Mouse (Mus musculus) liver, embryonic 14.5 days (tissue): ENCODE data around the gene Ttyh3. TPM values are rescaled to one million over a fixed set of nuclear protein-coding genes. Genes with fewer than 3 reads are reported as not detected.

Experiments used
- ATAC-seq: fragments of 200-750 bp; cut with Nextera tagmentation; 2 replicates; pipeline ENCODE4 v1.8.0; 2017; ENCODE audit warnings: moderate number of reproducible peaks, mild to moderate bottlenecking, moderate library complexity; ENCODE audit not compliant: insufficient read depth
- DNase-seq, 3 experiments: peaks; one replicate each; pipeline ENCODE4 v3.0.0-alpha.2; 2012 to 2013; ENCODE audit warnings: low read depth in 3 of 3, low spot score in 3 of 3
- H3K27ac ChIP-seq: fragments of 300-500 bp; sonication (generic); 2 replicates; pipeline ENCODE4 v1.5.1; 2014; ENCODE audit warnings: moderate library complexity, mild to moderate bottlenecking, control low read depth, inconsistent platforms
- H3K27me3 ChIP-seq: fragments of 300-500 bp; sonication (generic); 2 replicates; pipeline ENCODE4 v1.6.1; 2014; ENCODE audit warnings: mild to moderate bottlenecking, low read length, moderate library complexity; ENCODE audit not compliant: control insufficient read depth, insufficient read depth
- H3K36me3 ChIP-seq: fragments of 300-500 bp; sonication (generic); replicated peaks from 2 replicates; pipeline ENCODE4 v1.6.1; 2014; ENCODE audit warnings: low read depth; ENCODE audit not compliant: control insufficient read depth, insufficient read depth
- H3K4me1 ChIP-seq, 2 experiments: fragments of 200-500 bp in 1 of 2; fragments of 300-500 bp in 1 of 2; sonication (generic) in 1 of 2; replicated peaks; 2 replicates each; pipeline ENCODE4 v1.6.1; 2012 to 2014; ENCODE audit warnings: antibody characterized with exemption in 1 of 2, inconsistent platforms in 1 of 2, low read length in 1 of 2; ENCODE audit not compliant: control insufficient read depth in 2 of 2, insufficient read depth in 2 of 2
- H3K4me2 ChIP-seq: fragments of 300-500 bp; sonication (generic); 2 replicates; pipeline ENCODE4 v1.6.1; 2014; ENCODE audit warnings: low read depth, mild to moderate bottlenecking, control low read depth, moderate library complexity
- H3K4me3 ChIP-seq, 2 experiments: fragments of 200-500 bp in 1 of 2; fragments of 300-500 bp in 1 of 2; sonication (generic) in 1 of 2; 2 replicates each; pipeline ENCODE4 v1.5.1; 2012 to 2014; ENCODE audit warnings: low read depth in 2 of 2, low read length in 2 of 2, mild to moderate bottlenecking in 2 of 2, control low read depth in 1 of 2, inconsistent platforms in 1 of 2, moderate library complexity in 1 of 2; ENCODE audit not compliant: insufficient read depth in 1 of 2
- H3K9ac ChIP-seq: fragments of 300-500 bp; sonication (generic); replicated peaks from 2 replicates; pipeline ENCODE4 v1.6.1; 2014; ENCODE audit warnings: mild to moderate bottlenecking, control low read depth, moderate library complexity
- H3K9me3 ChIP-seq: fragments of 300-500 bp; sonication (generic); 2 replicates; pipeline ENCODE4 v1.6.1; 2016; ENCODE audit warnings: low read length, mixed read lengths; ENCODE audit not compliant: control insufficient read depth
- CTCF ChIP-seq: IDR thresholded peaks from 2 replicates; pipeline ENCODE4 v1.5.1; 2016; ENCODE audit warnings: antibody characterized with exemption, low read depth, control low read depth
- EP300 ChIP-seq: IDR thresholded peaks from 2 replicates; pipeline ENCODE4 v1.6.1; 2016; ENCODE audit warnings: antibody characterized with exemption, low read depth
- WGBS: fragments of 180-500 bp; shearing (Covaris S2); extraction: QIAGEN DNeasy Blood & Tissue Kit; methylation state at CpG from one replicate; pipeline ENCODE4 v1.1.7; 2014; ENCODE audit not compliant: insufficient replicate concordance; 5-methylcytosine and 5-hydroxymethylcytosine counted together
- polyA plus RNA-seq, 2 experiments: library from polyadenylated mRNA; depleted of rRNA in 1 of 2; stranded (reverse) in 1 of 2; unstranded in 1 of 2; fragments of >200 nt; fragmentation: Nextera tagmentation in 1 of 2; extraction: Ambion mirVana in 1 of 2; gene quantifications; 2 replicates each; pipeline versions ENCODE4 v1.2.1 to v1.2.3; 2012 to 2014

Ttyh3 gene
- polyA plus RNA-seq, 2 experiments, result 5.4 to 8.3 TPM

DNA sequence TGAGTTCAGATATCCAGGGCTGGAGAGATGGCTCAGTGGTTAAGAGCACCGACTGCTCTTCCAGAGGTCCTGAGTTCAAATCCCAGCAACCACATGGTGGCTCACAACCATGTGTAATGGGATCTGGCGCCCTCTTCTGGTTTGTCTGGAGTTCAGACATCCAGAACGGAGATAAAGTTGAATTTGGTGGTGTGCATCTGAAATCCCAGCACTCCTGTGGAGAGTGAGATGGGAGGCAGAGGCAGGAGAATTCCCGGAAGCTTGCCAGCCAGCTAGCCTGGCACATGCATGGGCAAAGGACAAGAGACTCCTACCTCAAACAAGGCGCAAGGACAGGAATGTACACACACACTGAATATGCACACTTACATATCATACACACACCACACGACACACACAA, 4.6 kb downstream of the Ttyh3 start:
- Histone ChIP-seq H3K4me1 (peaks cover 23 to 46% of the 10 kb centered on the region in 2 experiments), H3K9ac (peak overlapping the region; percentile 41), H3K9me3 (no peaks in the 10 kb centered on the region), H3K27me3 (no peaks in the 10 kb centered on the region), H3K4me3 (peak overlapping the region in 1 of 2 experiments; percentile 29; a peak in 1 of 4 replicates), H3K4me2 (peak overlapping the region; percentile 71), H3K27ac (peak overlapping the region; percentile 85), H3K36me3 (no peaks in the 10 kb centered on the region)
- ATAC-seq (no peak), DNase-seq (no peak)
- TF ChIP-seq EP300, result no peak
- TF ChIP-seq CTCF, result peak; percentile 65
- 56% methylated on average over 6 of the region's 6 CpGs for WGBS

DNA sequence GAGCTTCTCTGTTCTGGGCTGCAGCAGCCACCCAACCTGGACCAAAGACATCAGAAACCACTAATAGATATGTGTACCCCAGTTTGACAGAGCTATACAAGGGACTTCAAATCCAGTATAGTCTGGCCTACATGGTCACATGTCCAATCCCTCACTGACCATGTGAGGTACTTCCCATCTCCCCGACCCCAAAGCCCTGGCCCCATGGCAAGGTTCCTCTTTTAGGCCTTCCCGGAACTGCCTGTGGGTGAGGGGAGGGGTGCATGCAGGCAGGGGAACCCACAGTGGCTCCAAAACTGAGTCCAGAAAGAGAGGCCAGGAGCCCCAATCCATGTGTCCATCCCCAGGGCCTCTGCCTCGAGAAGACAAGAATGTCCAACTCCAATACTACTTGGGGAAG, 6.8 kb downstream of the Ttyh3 start:
- peaks cover 17 to 39% of the 10 kb centered on the region in 2 experiments for H3K4me1 ChIP-seq
- no peak for DNase-seq
- no peak for ATAC-seq
- H3K4me2 ChIP-seq, result no peak overlapping the region
- no peaks in the 10 kb centered on the region for H3K27me3 ChIP-seq
- no peaks in the 10 kb centered on the region for H3K9me3 ChIP-seq
- TF ChIP-seq EP300 (no peak), CTCF (no peak)
- no peak overlapping the region for H3K27ac ChIP-seq
- no peak overlapping the region for H3K9ac ChIP-seq
- H3K36me3 ChIP-seq, result no peaks in the 10 kb centered on the region
- no peak overlapping the region for H3K4me3 ChIP-seq
- WGBS, result 29% methylated on average over 3 of the region's 3 CpGs

DNA sequence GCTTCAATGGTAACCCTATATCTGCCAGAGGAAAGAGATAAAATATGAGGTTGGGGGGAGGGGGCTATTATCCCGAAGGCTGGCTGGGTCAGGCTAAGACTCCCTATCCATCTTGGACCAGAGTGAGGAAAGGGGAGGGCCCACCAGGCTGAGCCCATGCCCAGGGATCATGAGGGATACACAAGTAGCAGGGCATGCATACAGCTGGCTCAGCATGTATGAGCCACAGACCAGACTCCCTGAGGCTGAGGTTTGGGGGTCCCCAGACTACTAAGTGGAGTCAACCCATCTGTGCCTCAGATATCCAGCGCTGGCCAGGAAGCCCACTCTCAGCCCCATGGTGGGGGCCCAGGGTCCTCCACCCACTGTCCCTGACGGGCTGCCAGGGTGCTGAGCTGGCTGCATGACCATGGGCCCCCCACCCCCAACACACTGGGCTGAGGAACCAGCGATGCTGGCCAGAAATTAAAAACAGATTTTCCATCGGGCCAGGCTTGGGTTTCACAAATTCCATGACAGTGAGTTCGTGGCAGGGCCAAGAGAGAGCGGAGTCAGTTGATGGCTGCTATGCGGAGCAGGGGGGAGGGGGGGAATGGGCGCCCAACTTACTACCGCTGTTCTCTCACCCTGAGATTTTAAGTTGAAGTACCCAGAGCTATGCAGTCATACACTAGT, 7.4 kb downstream of the Ttyh3 start:
- DNase-seq (no peak), ATAC-seq (no peak)
- Histone ChIP-seq H3K9me3 (no peaks in the 10 kb centered on the region), H3K36me3 (no peaks in the 10 kb centered on the region), H3K4me2 (no peak overlapping the region), H3K27me3 (no peaks in the 10 kb centered on the region), H3K4me3 (no peak overlapping the region), H3K9ac (no peak overlapping the region), H3K4me1 (peaks cover 17 to 35% of the 10 kb centered on the region in 2 experiments), H3K27ac (no peak overlapping the region)
- 60% methylated on average over 10 of the region's 10 CpGs for WGBS
- TF ChIP-seq EP300, result no peak
- no peak for TF ChIP-seq CTCF

DNA sequence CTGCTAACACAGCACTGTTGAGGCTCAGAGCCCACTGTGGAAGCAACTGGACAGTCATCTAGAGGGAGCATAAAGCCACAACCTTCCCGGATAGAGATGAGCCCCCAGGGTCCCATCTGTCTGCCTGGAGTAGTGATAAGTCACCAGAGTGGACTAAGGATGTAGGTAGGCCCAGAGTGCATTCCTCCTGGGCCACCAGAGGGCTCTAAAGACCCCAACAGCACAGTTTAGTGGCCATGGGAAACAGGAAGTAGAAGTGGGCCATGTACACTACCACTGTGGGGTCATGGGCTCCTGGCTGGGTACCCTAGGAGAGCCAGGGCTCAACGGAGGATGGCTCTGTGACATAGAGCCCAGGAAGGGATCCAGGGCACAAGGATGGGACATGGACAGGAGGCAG, 8.0 kb downstream of the Ttyh3 start:
- 29% methylated on average over 2 of the region's 2 CpGs for WGBS
- DNase-seq, result no peak
- ATAC-seq, result no peak
- no peaks in the 10 kb centered on the region for H3K36me3 ChIP-seq
- H3K27ac ChIP-seq, result no peak overlapping the region
- TF ChIP-seq CTCF, result peak; percentile 48
- TF ChIP-seq EP300, result no peak
- H3K4me1 ChIP-seq, result peaks cover 16 to 29% of the 10 kb centered on the region in 2 experiments
- H3K4me2 ChIP-seq, result no peak overlapping the region
- no peaks in the 10 kb centered on the region for H3K9me3 ChIP-seq
- H3K4me3 ChIP-seq, result no peak overlapping the region
- no peak overlapping the region for H3K9ac ChIP-seq
- no peaks in the 10 kb centered on the region for H3K27me3 ChIP-seq

DNA sequence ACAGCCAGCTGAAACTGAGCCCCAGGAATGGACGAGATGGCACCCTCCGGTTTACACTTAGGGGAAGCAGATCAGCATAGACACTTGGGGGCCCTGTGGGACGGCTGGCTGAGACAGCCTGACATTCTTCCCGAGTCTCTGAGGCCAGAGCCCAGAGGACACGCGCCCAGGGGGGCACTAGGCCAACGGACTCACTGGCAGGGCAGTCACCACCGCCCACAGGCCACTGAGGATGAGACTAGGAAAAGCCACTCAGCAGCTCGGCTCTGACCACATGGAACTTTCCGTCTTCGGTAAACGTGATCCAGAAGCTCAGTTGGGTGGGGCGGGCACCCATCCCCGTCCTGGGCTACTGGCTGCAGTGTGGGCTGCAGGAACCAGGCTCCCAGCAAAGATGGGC, 9.0 kb downstream of the Ttyh3 start:
- DNase-seq (no peak), ATAC-seq (no peak)
- H3K27me3 ChIP-seq, result no peaks in the 10 kb centered on the region
- no peak overlapping the region for H3K4me2 ChIP-seq
- 80% methylated on average over 14 of the region's 14 CpGs for WGBS
- no peak overlapping the region for H3K27ac ChIP-seq
- H3K4me3 ChIP-seq, result no peak overlapping the region
- no peak overlapping the region for H3K9ac ChIP-seq
- no peak for TF ChIP-seq CTCF
- no peak for TF ChIP-seq EP300
- H3K4me1 ChIP-seq, result peaks cover 6 to 20% of the 10 kb centered on the region in 2 experiments
- no peaks in the 10 kb centered on the region for H3K9me3 ChIP-seq
- H3K36me3 ChIP-seq, result no peaks in the 10 kb centered on the region
